Mouse (Mus musculus) lung, postnatal 0 days (tissue): ENCODE data around the gene Xylt1.

Experiments
- CTCF ChIP-seq: IDR thresholded peaks from 2 replicates; pipeline ENCODE4 v1.5.1; 2016; ENCODE audit warnings: antibody characterized with exemption, mild to moderate bottlenecking
- EP300 ChIP-seq: IDR thresholded peaks from 2 replicates; pipeline ENCODE4 v1.6.1; 2016; ENCODE audit warnings: antibody characterized with exemption, mild to moderate bottlenecking, control low read depth

GRCm38 (mm10) chr7:117613796-117614195 is 233.0 kb downstream of the Xylt1 start:
- TF ChIP-seq CTCF (no peak), EP300 (no peak)
